Mouse (Mus musculus) forebrain, embryonic 11.5 days (tissue): ENCODE results near the gene Sarnp. TPM values are rescaled to one million over a fixed set of nuclear protein-coding genes. Genes with fewer than 3 reads are reported as not detected.

Experiments used
- ATAC-seq: fragments of 200-750 bp; cut with Nextera tagmentation; replicated peaks from 2 replicates; pipeline ENCODE4 v1.8.0; 2017; ENCODE audit warnings: moderate TSS enrichment; ENCODE audit not compliant: low FRiP score
- DNase-seq: peaks from one replicate; pipeline ENCODE4 v3.0.0-alpha.2; 2017; ENCODE audit warnings: low spot score
- H3K27ac ChIP-seq: fragments of 300-500 bp; sonication (generic); 2 replicates; pipeline ENCODE4 v1.5.1; 2014; ENCODE audit warnings: low read depth, low read length
- H3K27me3 ChIP-seq: fragments of 300-500 bp; sonication (generic); 2 replicates; pipeline ENCODE4 v1.6.1; 2014; ENCODE audit warnings: mild to moderate bottlenecking, low read length, mixed read lengths; ENCODE audit not compliant: control insufficient read depth, insufficient read depth
- H3K36me3 ChIP-seq: fragments of 300-500 bp; sonication (generic); 2 replicates; pipeline ENCODE4 v1.6.1; 2014; ENCODE audit warnings: mild to moderate bottlenecking, low read length, moderate library complexity, mixed read lengths; ENCODE audit not compliant: control insufficient read depth, insufficient read depth
- H3K4me1 ChIP-seq: fragments of 300-500 bp; sonication (generic); replicated peaks from 2 replicates; pipeline ENCODE4 v1.6.1; 2014; ENCODE audit warnings: low read length, mixed read lengths; ENCODE audit not compliant: control insufficient read depth, insufficient read depth
- H3K4me2 ChIP-seq: fragments of 300-500 bp; sonication (generic); 2 replicates; pipeline ENCODE4 v1.6.1; 2014; ENCODE audit warnings: low read depth, mild to moderate bottlenecking, low read length, moderate library complexity, mixed read lengths; ENCODE audit not compliant: severe bottlenecking
- H3K4me3 ChIP-seq: fragments of 300-500 bp; sonication (generic); 2 replicates; pipeline ENCODE4 v1.5.1; 2014; ENCODE audit warnings: low read depth, low read length
- H3K9ac ChIP-seq: fragments of 300-500 bp; sonication (generic); 2 replicates; pipeline ENCODE4 v1.6.1; 2014; ENCODE audit warnings: low read length
- H3K9me3 ChIP-seq: fragments of 300-500 bp; sonication (generic); 2 replicates; pipeline ENCODE4 v1.6.1; 2016; ENCODE audit warnings: low read length, mixed read lengths; ENCODE audit not compliant: control insufficient read depth
- WGBS: fragments of 180-500 bp; shearing (Covaris S2); extraction: QIAGEN DNeasy Blood & Tissue Kit; methylation state at CpG from one replicate; pipeline ENCODE4 v1.1.7; 2014; 5-methylcytosine and 5-hydroxymethylcytosine counted together
- polyA plus RNA-seq: library from polyadenylated mRNA; unstranded; fragments of >200 nt; fragmentation: Nextera tagmentation; extraction: Ambion mirVana; gene quantifications from 2 replicates; pipeline ENCODE4 v1.2.1, GENCODE M21; 2014

The Sarnp gene
- 263 and 284 TPM in 2 replicates for polyA plus RNA-seq

DNA sequence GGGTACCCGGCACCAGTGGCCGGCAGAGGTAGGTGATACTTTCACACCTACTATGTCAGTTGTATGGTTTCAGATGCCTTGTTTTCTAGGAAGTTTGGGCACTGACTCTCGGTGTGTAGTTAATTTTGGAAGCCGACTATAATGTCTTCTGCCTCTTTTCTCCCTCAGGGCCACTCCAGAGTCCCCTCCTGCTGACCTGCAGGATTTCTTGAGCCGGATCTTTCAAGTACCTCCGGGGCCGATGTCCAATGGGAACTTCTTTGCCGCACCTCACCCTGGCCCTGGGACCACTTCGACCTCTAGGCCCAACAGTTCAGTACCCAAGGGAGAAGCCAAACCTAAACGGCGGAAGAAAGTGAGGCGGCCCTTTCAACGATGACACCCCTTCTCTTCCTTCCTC, at the start of gene Sarnp:
Gene Sarnp (plus strand): TSS at position 301 of the 400 bp plus-strand sequence.
- Histone ChIP-seq H3K9ac (no peak within 1 kb of the TSS), H3K36me3 (peaks cover 17% of the 10 kb centered on the region; the same call in 1 of the 2 replicates), H3K4me3 (no peak within 1 kb of the TSS), H3K4me2 (no peak within 1 kb of the TSS), H3K27me3 (no peaks in the 10 kb centered on the region), H3K4me1 (no peaks in the 10 kb centered on the region), H3K9me3 (no peaks in the 10 kb centered on the region), H3K27ac (no peak within 1 kb of the TSS)
- WGBS = 95% methylated on average over 13 of the region's 13 CpGs
- DNase-seq (no peak), ATAC-seq (no peak)

DNA sequence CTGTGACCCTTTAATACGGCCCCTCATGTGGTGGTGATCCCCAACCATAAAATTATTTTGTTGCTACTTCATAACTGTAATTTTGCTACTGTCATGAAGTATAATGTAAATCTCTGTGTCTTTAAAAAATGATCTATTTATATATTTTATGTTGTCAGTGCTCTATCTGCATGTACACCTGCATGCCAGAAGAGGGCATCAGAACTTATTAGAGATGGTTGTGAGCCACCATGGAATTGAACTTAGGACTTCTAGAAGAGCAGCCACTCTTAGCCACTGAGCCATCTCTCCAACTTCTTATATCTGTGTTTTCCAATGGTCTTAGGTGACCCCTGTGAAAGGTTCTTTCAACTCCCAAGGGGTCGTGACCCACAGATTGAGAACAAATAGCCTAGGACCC, 44.2 kb upstream of the Sarnp start:
- Histone ChIP-seq H3K4me1 (no peaks in the 10 kb centered on the region), H3K4me2 (no peak overlapping the region), H3K4me3 (no peak overlapping the region), H3K9ac (no peak overlapping the region), H3K27me3 (no peaks in the 10 kb centered on the region), H3K9me3 (no peaks in the 10 kb centered on the region), H3K27ac (no peak overlapping the region), H3K36me3 (no peaks in the 10 kb centered on the region)
- no peak for DNase-seq
- ATAC-seq = no peak
- WGBS = 78% methylated on average over 2 of the region's 2 CpGs

DNA sequence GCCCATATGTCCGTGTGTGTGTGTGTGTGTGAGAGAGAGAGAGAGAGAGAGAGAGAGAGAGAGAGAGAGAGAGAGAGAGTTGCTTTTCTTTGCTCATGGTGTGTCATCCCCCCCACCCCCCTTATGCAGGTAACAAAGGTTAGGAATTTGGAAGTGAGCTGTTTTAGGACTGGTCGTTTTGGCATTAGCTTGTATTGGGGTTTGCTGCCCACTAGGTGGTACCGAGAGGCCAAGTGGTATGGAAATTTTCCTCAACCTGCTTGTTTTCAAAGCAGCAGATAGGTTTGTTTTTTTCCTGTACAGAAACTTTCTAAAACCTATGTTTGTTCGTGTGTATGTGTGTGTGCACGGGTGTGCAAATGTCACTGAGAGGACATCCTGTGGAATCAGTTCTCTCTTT, 43.4 kb upstream of the Sarnp start:
- Histone ChIP-seq H3K4me1 (no peaks in the 10 kb centered on the region), H3K9me3 (no peaks in the 10 kb centered on the region), H3K9ac (no peak overlapping the region), H3K36me3 (no peaks in the 10 kb centered on the region), H3K27ac (no peak overlapping the region), H3K4me3 (no peak overlapping the region), H3K4me2 (no peak overlapping the region), H3K27me3 (no peaks in the 10 kb centered on the region)
- ATAC-seq = no peak
- WGBS = 23% methylated on average over 5 of the region's 5 CpGs
- no peak for DNase-seq

DNA sequence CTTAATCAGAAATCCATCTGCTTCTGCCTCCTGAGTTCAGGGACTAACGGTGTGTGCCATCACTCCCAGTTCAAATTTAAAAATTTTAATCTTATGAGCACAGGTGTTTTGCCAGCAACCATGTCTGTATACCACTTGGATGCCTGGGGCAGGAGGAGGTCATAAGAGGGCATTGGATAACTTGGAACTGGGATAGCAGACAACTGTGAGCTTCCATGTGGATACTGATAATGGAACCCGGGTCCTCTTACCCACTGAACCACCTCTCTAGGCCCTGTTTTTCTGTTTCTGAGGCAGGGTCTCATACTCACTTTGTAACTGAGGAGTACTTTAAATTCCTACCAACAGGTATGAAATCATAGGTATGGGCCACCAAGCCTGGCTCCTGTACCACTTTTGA, 38.7 kb upstream of the Sarnp start:
- H3K9me3 ChIP-seq = no peaks in the 10 kb centered on the region
- H3K4me1 ChIP-seq = no peaks in the 10 kb centered on the region
- ATAC-seq = no peak
- no peaks in the 10 kb centered on the region for H3K27me3 ChIP-seq
- no peaks in the 10 kb centered on the region for H3K36me3 ChIP-seq
- H3K4me3 ChIP-seq = no peak overlapping the region
- no peak overlapping the region for H3K27ac ChIP-seq
- H3K4me2 ChIP-seq = no peak overlapping the region
- H3K9ac ChIP-seq = no peak overlapping the region
- DNase-seq = no peak
- WGBS = 90% methylated on average over 2 of the region's 2 CpGs

DNA sequence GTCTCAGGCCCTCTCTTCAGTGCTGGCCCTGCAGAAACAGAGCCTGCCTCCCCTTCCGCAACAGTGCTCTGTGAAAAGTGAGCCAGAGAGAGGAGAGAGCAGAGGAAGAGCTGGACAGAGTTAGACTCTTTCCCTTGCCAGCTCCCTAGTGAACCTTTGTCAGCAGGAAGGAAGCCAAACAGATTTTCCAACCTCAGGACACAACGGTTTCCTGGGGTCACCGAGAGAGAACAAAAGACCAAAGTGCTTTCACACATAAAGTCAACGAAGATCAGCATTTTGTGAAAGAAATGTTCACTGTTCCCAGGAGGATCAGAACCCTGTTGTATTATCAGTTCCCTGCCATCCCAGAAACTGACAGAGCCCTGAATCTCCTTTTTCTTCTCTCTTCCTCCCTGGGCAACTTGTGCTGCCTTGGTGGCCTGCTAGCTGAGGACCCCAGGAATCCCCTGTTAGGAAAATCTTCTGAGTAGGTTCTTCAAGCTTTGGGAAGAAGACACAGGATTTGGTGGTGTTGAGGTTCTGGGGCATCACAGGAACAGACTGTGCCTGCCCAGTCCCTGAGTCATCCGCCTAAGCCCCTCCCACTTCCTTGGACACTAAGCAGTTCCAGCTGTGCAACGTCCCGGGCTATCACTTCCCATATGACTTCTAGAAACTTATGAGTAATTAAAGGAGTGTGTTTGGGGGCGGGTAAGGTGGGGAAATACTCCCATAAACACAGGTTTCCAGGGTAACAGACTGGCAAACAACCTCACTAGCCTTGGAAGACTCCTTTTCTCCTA, 37.9 kb upstream of the Sarnp start:
- DNase-seq (peak; percentile 59), ATAC-seq (no peak)
- WGBS = 45% methylated on average over 8 of the region's 8 CpGs
- Histone ChIP-seq H3K4me1 (no peaks in the 10 kb centered on the region), H3K9me3 (no peaks in the 10 kb centered on the region; the same call in 1 of the 2 replicates), H3K36me3 (no peaks in the 10 kb centered on the region), H3K4me2 (no peak overlapping the region), H3K27me3 (no peaks in the 10 kb centered on the region), H3K9ac (no peak overlapping the region), H3K27ac (no peak overlapping the region), H3K4me3 (no peak overlapping the region)

DNA sequence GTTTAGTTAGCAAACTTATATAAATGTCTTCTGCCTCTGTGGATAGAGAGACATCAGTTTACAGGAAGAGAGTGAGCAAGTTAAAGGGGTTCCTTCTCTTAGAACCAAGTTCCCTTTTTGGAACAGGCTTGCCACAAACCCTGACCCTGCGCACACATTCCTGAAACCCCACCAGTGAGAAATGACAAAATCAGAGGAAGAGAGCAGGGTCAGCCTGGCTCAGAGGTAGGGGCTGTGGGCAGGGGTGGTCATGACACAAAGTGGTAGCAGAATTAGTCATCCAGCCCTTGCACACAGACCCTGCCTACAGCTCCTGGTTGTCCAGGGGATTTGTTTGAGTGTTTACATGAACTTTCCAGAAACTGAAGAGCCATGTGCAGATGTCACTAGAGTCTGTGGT, 36.9 kb upstream of the Sarnp start:
- H3K27ac ChIP-seq = no peak overlapping the region
- DNase-seq (no peak), ATAC-seq (no peak)
- no peaks in the 10 kb centered on the region for H3K4me1 ChIP-seq
- H3K4me3 ChIP-seq = no peak overlapping the region
- no peak overlapping the region for H3K4me2 ChIP-seq
- no peaks in the 10 kb centered on the region for H3K27me3 ChIP-seq
- H3K9ac ChIP-seq = no peak overlapping the region
- no peaks in the 10 kb centered on the region; the same call in 1 of the 2 replicates for H3K9me3 ChIP-seq
- 90% methylated on average over 1 of the region's 1 CpGs for WGBS
- H3K36me3 ChIP-seq = no peaks in the 10 kb centered on the region

DNA sequence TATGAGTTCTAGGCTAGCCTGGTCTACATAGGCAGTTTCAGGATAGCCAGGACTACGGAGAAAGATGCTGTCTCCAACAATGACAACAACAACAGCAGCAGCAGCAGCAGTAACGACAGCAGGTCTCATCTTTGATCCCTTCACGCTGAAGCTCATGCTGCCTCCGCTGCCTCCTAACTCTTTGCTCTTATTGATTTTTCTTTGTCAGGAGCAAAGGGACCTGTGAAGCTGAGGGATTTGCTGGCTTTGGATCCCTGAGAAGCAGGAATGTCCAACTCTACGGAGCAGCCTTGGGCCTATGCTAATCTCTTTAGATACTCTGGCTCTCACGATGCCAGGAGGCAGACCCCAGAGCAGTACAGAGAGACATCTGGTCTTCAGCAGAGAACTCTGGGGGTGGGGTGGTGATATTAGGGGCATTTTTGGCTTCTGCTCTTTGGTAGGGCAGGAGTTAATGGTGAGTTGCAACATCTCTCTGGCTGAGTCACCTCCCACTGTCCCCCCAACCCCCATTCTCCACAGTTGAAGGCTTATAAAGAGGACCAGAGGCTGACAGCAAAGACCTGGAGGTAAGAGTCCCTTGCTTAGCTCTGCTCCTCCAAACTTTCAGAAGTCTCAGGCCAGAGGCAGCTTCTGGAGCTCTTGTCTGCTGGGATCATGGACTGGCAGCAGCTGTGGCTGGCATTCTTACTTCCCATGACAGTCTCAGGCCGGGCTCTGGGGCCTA, 26.6 kb upstream of the Sarnp start, which contains the start of gene Mmp19:
Gene Mmp19 (plus strand): TSS at position 513 of the 727 bp plus-strand sequence.
- 70% methylated on average over 7 of the region's 7 CpGs for WGBS
- no peak for ATAC-seq
- H3K27me3 ChIP-seq = no peaks in the 10 kb centered on the region
- H3K9ac ChIP-seq = no peak within 1 kb of the TSS
- peak; percentile 39 for DNase-seq
- no peaks in the 10 kb centered on the region for H3K4me1 ChIP-seq
- no peak within 1 kb of the TSS for H3K4me2 ChIP-seq
- no peak within 1 kb of the TSS for H3K4me3 ChIP-seq
- H3K9me3 ChIP-seq = no peaks in the 10 kb centered on the region
- no peaks in the 10 kb centered on the region for H3K36me3 ChIP-seq
- no peak within 1 kb of the TSS for H3K27ac ChIP-seq

DNA sequence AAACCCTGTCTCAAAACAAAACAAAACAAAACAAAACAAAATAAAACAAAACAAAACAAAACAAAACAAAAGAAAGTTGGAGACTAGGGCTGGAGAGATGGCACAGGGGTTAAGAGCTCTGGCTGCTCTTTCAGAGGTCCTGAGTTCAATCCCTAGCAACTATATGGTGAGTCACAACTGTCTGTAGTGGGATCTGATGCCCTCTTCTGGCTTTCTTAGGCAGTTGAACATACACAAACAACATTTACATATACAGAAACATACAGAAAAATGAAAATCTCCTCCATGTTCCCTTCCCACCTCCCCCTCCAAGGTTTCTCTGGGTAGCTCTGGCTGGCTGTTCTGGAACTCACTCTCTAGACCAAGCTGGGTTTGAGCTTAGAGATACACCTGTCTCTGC, 25.1 kb upstream of the Sarnp start:
- no peak overlapping the region for H3K9ac ChIP-seq
- no peak overlapping the region for H3K4me3 ChIP-seq
- ATAC-seq (no peak), DNase-seq (peak; percentile 22)
- H3K4me1 ChIP-seq = no peaks in the 10 kb centered on the region
- H3K4me2 ChIP-seq = no peak overlapping the region
- no peaks in the 10 kb centered on the region for H3K36me3 ChIP-seq
- no peaks in the 10 kb centered on the region for H3K9me3 ChIP-seq
- no peak overlapping the region for H3K27ac ChIP-seq
- no peaks in the 10 kb centered on the region for H3K27me3 ChIP-seq
